Mouse (Mus musculus): ENCODE results near the gene Tmem182.

Gene Tmem182

DNA sequence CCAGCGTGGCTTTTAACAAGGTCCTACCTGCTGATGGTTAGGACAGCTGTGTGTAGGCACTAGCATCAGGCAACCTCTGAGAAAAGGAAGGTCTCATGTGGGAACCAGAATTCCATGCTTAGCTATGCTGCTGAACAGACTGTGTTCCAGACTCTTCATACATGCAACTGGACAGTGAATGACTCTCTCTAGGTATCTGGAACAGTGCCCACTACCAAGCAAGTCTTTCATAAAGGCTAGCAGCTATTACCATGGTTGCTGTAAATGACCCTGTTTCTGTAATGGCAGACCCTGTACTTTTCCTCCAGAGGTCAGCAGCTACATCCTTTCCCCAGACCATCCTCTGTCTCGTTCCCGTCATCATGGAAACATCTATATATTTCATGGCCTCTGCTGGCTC, 61.7 kb downstream of the Tmem182 start:
- CTCF ChIA-PET: interaction anchor here (0.8 kb wide), 1 partner anchor 64 kb away, joined by 14 read pairs; no protein-coding TSS in a partner anchor

DNA sequence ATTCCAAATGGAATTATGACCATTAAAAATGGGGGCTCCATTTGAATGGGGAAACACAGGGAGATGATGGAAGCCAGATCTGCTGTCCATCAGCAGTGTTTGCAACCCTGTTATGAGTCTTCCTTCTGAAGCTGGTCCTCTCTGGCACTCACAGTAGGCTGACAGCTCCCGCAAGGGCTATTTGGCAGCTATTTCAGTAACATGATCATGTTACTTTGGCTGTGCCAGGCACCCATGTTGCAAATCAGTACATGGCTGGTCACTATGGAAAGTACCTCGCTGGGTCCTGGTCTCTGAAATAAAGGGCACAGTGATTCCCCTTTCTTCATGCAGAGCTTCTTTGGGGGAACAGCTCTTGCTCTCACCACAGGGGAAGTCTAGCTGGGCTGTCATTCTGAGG, 62.2 kb downstream of the Tmem182 start:
- CTCF ChIA-PET: interaction anchor here (0.8 kb wide), 1 partner anchor 65 kb away, joined by 14 read pairs; no protein-coding TSS in a partner anchor

DNA sequence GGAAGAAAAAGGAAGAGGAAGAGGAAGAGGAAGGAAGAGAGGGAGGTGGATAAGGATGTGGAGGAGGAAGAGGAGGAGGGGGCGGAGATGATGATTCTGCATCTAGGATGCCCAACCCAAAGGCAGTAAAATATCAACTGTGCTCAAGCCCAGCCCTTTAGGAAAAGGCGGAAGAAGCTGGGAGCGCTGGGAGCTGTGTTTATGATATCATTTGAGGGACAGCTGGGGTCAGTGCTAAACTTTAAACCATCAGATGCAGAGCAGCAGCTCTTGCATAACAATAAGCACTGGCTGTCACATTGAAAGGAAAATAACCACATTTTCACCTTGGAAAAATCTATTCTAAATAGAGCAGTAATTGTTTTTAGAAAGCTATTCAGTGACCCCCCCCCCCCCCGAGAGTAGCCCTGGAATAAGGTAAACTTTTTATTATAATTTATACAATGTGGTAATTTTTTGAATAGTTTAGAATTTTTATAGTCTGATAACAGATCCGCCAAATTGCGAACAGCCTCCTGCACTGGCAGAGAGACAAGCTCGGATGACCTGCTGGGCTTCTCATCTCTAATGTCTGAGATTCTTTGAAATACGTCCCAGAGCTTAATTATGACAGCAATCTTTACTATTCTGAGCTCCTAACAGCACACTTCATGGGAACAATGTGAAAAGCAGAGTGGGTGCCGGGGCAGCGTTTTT, 68.5 kb downstream of the Tmem182 start:
- CTCF ChIA-PET: interaction anchor here (0.6 kb wide), 1 partner anchor 1675 kb away, joined by 10 read pairs; no protein-coding TSS in a partner anchor

DNA sequence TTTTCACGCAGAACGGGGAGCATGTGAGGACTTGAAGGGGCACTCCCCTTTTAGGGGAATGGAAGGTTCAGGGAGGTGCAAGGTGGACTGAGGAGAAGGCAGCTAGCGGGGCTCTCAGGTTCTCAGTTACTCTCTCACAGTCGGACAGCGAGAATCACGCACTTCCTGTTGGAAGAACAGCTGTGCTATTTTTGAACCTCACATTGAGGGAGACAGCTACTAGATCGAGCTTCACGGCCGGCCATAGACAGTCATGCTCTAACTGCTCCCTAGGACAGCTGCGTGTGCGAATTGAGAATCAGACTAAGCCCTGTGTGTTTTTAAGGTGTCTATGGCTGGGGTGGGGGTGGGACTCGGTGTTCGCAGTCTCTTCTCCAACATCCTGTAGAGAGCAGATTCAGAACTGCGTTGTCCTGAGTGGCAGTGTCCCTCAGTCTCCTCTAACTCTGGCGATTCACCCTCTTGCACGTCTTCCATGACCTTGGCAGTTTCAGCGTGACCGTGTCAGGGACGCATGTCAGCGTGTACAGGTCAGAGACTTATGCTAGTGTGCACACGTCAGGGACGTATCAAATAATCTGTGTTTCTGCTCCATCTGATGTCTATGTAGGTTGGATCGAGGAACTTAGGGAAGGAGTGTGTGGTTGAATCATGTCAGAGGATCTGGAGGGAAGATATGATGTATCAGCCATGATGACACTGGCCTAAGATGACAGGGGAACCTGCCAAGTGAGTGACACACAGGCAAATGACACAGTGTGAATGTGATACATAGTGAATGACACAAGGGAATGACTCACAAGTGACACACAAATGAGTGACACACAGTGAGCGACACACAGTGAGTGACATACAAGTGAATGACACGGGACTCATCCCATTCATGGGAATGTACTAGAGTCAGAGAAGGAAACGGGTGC, 69.3 kb downstream of the Tmem182 start:
- CTCF ChIA-PET: no interaction called here

DNA sequence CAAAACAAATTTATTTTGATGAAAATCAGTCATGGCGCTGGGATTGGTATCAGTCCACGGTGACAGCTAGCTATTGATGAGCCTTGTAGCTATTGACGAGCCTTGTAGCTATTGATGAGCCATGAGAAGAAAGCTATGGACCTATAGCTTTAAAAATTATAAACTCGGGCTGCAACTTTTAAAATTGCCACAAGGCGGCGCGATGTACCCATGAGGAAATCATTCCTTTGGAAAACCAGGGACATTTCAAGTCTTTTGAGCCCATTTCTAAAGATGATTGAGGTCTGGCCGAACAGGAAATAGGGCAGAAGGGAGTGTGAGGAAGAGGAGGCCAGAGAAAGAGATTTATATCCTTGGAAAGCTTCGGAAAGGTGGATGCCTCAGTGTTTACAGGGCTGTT, 73.7 kb downstream of the Tmem182 start:
- CTCF ChIA-PET: no interaction called here

DNA sequence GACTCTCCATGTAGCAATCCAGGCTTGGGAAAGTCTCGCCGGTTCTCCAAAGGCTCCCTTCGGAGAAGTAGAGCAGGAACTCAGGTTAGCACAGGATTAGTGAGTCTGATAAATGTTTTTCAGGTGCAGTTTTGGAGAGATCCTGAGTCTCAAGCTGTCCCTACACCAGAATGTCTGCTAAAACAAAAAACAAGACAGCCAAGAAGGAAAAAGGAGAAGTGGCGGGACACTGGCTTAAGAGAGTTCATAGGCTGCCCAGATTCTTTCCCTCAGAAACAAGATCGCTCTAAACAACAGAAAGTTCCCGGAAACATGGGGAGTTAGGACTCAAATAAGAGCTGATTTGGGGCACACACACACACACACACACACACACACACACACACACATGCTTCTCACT, 74.1 kb downstream of the Tmem182 start:
- CTCF ChIA-PET: no interaction called here

DNA sequence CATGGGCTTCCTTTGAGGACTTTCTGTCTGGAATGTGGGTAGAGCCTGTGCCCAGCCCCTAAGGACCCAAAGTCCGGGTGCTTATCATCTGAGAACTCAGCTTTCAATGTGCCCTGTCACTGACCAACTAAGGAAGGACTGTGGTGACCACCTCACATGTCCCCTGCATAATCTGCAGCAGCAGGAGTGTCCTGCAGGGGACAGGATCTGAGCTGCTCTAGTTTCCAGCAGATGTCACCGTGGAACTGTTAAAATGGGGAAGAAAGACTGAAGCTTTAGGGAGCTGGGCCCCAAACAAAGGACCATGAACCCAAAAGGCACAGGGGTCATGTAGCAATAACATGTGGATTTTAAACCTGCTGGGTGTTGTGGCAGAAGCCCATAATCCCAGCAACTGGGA, 75.1 kb downstream of the Tmem182 start:
- CTCF ChIA-PET: no interaction called here

DNA sequence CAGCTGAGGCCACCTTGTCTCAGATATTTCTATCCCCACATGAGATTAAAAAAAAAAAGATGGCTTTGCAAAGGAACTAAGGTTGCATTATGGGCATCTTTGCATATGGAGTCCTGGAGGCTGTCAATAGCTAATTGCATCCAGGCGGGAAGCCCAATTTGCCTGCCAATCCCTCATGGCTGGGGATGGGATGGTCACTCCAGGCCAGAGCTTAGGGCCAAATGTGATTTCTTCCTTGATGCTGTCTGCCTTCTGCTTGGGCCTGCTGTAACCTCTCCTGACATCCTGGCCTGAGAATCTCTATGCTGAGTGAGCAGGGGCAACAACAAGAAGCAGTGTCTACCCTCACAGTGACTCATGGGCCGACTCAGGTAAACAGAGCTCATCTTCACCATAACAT, 78.5 kb downstream of the Tmem182 start:
- CTCF ChIA-PET: no interaction called here

DNA sequence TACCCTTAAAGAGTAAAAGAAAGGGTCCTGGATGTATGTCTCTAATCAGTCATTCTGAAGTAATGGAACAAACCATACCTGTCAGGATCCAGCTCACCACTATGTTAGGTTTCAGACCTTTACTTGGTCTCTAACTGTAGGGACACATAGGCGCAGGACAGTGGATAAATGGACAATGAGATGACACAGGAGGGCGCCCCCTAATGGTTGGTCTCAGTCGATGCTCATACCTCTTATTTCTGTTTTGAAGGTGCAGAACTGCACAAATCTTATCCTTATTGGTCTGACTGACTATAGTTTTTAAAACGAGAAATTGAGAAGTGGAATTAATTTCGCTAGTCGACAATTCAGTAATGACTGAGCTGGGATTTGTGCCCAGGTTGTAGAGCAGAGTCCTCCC, 79.5 kb downstream of the Tmem182 start:
- CTCF ChIA-PET: no interaction called here

DNA sequence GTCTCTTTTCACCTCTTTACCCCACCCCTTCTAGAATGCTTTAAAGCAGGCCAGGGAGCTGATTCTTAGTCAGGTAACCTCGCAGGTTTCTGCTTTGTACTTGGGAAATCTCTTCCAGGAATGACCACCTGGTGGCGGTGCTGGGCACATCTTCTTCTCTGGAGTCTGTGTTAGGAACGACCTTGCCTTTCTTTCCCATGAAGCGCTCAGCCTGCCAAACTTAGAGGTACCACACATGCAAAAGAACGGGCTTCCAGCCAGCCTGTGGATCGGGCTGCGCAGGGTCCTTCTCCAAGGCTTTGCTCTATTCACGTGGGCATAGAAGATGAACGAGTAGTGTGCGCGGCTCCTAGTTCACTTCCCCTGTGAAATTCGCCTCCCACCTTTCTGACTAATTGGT, 82.3 kb downstream of the Tmem182 start:
- CTCF ChIA-PET: no interaction called here

DNA sequence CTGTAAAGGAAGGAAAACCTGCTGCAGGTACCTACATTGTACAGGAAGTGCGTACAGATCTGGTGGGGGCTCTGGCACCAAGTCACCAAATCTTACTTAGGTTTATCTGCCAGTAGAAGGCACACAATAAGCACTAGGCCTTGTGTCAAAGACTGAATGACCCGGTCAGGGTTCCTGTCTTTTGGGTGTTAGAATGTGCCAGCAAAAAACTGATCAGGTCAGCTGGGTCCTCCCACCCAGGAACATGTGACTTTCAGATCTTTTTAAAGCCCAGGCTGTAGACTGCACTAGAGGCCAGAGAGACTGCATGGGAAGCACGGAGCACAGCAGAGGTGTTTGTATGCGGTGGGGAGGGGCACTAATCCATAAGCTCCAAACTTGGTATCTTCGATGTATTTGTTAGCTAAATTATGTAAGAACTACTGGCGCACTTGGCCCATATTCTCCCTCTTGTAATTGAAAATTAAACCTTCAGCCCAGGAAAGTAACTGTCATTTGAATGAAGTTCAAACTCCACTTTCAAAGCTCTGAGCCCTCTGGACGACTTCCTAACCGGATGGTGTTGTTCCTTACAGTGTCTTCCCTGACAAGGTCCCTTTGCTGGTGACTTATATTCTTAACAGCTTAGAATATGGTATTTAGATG, 83.1 kb downstream of the Tmem182 start:
- CTCF ChIA-PET: no interaction called here

DNA sequence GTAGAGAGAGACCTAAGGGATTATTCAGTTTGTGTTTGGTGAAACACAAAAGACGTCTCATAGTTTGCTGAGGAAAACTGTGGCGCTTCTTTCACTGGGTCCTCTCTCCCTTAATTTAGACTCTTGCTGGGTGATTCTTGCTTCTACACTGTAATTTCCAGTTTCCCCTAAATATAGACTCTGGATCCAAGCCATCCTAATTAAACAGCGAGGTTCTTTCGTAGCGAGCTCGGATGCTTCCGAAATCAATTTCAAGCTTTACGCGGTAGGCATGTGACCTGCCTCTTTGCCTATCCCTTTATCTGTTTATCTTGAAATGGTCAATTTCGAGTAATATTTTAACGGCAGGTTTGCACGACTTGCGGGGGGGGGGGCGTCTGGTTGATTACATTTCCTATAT, 84.2 kb downstream of the Tmem182 start:
- CTCF ChIA-PET: no interaction called here

DNA sequence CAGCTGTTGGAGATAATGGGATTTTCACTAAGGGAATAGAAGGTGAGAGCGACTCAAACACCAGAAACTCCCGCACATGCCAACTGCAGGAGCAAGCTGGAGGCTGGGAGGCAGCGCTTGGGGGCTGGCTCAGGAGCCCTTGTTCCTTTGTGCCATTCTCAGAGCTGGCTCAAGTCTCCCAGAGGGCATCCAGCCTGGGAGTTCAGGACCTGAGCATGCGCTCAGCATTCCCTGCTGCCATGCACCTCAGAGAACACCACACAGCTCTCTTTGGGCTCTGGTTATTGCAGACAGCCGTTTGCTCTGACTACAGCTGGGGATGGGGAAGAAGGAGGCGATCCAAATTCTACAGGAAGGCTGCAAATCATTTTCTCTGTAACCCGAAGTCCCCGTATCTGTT, 84.8 kb downstream of the Tmem182 start:
- CTCF ChIA-PET: no interaction called here

DNA sequence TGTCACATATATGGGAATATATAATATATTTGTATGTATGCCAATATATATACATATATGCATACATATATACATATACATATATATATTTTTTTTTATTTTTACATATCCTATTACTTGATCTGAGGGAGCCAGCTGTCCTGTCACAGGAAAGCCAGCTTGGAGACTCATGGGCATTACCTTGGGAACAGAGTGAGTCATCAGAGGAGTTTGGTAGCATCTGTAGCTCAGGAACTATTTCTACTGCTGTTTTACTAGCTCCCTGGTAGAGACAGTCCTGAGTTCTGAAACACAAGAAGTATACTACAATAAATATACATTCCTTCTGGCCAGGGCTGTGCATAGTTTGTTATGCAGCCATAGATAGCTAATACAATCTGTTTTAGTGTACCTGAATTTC, 98.3 kb downstream of the Tmem182 start:
- CTCF ChIA-PET: no interaction called here
